Mouse (Mus musculus) lung, embryonic 14.5 days (tissue): Measurements from ENCODE around the gene Krcc1. TPM values are rescaled to one million over a fixed set of nuclear protein-coding genes. Genes with fewer than 3 reads are reported as not detected.

Experiments used
- ATAC-seq: fragments of 200-750 bp; cut with Nextera tagmentation; 2 replicates; pipeline ENCODE4 v1.8.0; 2017; ENCODE audit warnings: mild to moderate bottlenecking, moderate TSS enrichment, moderate library complexity; ENCODE audit not compliant: insufficient read depth
- DNase-seq: peaks from one replicate; pipeline ENCODE4 v3.0.0-alpha.2; 2015
- H3K27ac ChIP-seq: fragments of 300-500 bp; sonication (generic); 2 replicates; pipeline ENCODE4 v1.5.1; 2014; ENCODE audit warnings: low read depth, mild to moderate bottlenecking, moderate library complexity
- H3K27me3 ChIP-seq: fragments of 300-500 bp; sonication (generic); 2 replicates; pipeline ENCODE4 v1.6.1; 2014; ENCODE audit warnings: low read length, control low read depth; ENCODE audit not compliant: insufficient read depth
- H3K36me3 ChIP-seq: fragments of 300-500 bp; sonication (generic); 2 replicates; pipeline ENCODE4 v1.6.1; 2014; ENCODE audit warnings: control low read depth; ENCODE audit not compliant: insufficient read depth
- H3K4me1 ChIP-seq: fragments of 300-500 bp; sonication (generic); 2 replicates; pipeline ENCODE4 v1.6.1; 2014; ENCODE audit warnings: antibody characterized with exemption, control low read depth; ENCODE audit not compliant: insufficient read depth
- H3K4me2 ChIP-seq: fragments of 300-500 bp; sonication (generic); 2 replicates; pipeline ENCODE4 v1.6.1; 2014; ENCODE audit warnings: mild to moderate bottlenecking
- H3K4me3 ChIP-seq: fragments of 300-500 bp; sonication (generic); 2 replicates; pipeline ENCODE4 v1.5.1; 2014; ENCODE audit warnings: low read depth, low read length
- H3K9ac ChIP-seq: fragments of 300-500 bp; sonication (generic); 2 replicates; pipeline ENCODE4 v1.6.1; 2014
- H3K9me3 ChIP-seq: fragments of 300-500 bp; sonication (generic); 2 replicates; pipeline ENCODE4 v1.6.1; 2016; ENCODE audit warnings: low read depth, low read length, control low read depth
- CTCF ChIP-seq: IDR thresholded peaks from 2 replicates; pipeline ENCODE4 v1.5.1; 2016; ENCODE audit warnings: antibody characterized with exemption, low read depth
- WGBS: fragments of 180-500 bp; shearing (Covaris S2); extraction: QIAGEN DNeasy Blood & Tissue Kit; methylation state at CpG from one replicate; pipeline ENCODE4 v1.1.7; 2014; 5-methylcytosine and 5-hydroxymethylcytosine counted together
- polyA plus RNA-seq: library from polyadenylated mRNA; unstranded; fragments of >200 nt; fragmentation: Nextera tagmentation; extraction: Ambion mirVana; gene quantifications from 2 replicates; pipeline ENCODE4 v1.2.1, GENCODE M21; 2014

Krcc1 gene
- polyA plus RNA-seq, 1 experiment from 2014 or later = 45.5 TPM

GRCm38 (mm10) chr6:71273715-71274114 lies 2.2 kb downstream of the Krcc1 start:
- Histone ChIP-seq H3K4me1 (no peaks in the 10 kb centered on the region), H3K9ac (no peak overlapping the region), H3K4me3 (no peak overlapping the region), H3K27ac (no peak overlapping the region), H3K36me3 (no peaks in the 10 kb centered on the region), H3K4me2 (no peak overlapping the region), H3K27me3 (no peaks in the 10 kb centered on the region), H3K9me3 (no peaks in the 10 kb centered on the region)
- 88% methylated on average over 1 of the region's 1 CpGs for WGBS
- no peak for TF ChIP-seq CTCF
- DNase-seq = no peak
- no peak for ATAC-seq

- Histone ChIP-seq H3K27ac (no peak overlapping the region), H3K36me3 (no peaks in the 10 kb centered on the region), H3K27me3 (no peaks in the 10 kb centered on the region), H3K4me1 (no peaks in the 10 kb centered on the region), H3K9ac (no peak overlapping the region), H3K4me2 (no peak overlapping the region), H3K4me3 (no peak overlapping the region), H3K9me3 (no peaks in the 10 kb centered on the region)
- ATAC-seq (no peak), DNase-seq (no peak)
- 79% methylated on average over 1 of the region's 1 CpGs for WGBS
- no peak for TF ChIP-seq CTCF
Observed at GRCm38 (mm10) chr6:71274621-71275020, 3.1 kb downstream of the Krcc1 start.

- WGBS = 63% methylated on average over 1 of the region's 1 CpGs
- no peak for ATAC-seq
Observed at GRCm38 (mm10) chr6:71279418-71279817, 7.9 kb downstream of the Krcc1 start.

GRCm38 (mm10) chr6:71293509-71293908 lies 22.0 kb downstream of the Krcc1 start:
- WGBS = 83% methylated on average over 14 of the region's 14 CpGs
- Histone ChIP-seq H3K9me3 (no peaks in the 10 kb centered on the region), H3K4me2 (no peak overlapping the region), H3K4me1 (no peaks in the 10 kb centered on the region), H3K36me3 (no peaks in the 10 kb centered on the region), H3K27ac (no peak overlapping the region), H3K27me3 (no peaks in the 10 kb centered on the region), H3K9ac (no peak overlapping the region), H3K4me3 (no peak overlapping the region)
- DNase-seq (no peak), ATAC-seq (no peak)
- no peak for TF ChIP-seq CTCF

More at GRCm38 (mm10) chr6:71279418-71279817, 7.9 kb downstream of the Krcc1 start:
- no peaks in the 10 kb centered on the region for H3K4me1 ChIP-seq
- peaks cover 6% of the 10 kb centered on the region for H3K36me3 ChIP-seq
- no peak overlapping the region for H3K27ac ChIP-seq
- TF ChIP-seq CTCF = no peak
- H3K9me3 ChIP-seq = no peaks in the 10 kb centered on the region
- no peak overlapping the region for H3K9ac ChIP-seq
- peak; percentile 11 for DNase-seq
- H3K4me2 ChIP-seq = no peak overlapping the region
- H3K27me3 ChIP-seq = no peaks in the 10 kb centered on the region
- H3K4me3 ChIP-seq = no peak overlapping the region

GRCm38 (mm10) chr6:71295303-71295702 lies 23.8 kb downstream of the Krcc1 start:
- DNase-seq (no peak), ATAC-seq (no peak)
- Histone ChIP-seq H3K27ac (no peak overlapping the region), H3K27me3 (no peaks in the 10 kb centered on the region), H3K4me2 (no peak overlapping the region), H3K9me3 (no peaks in the 10 kb centered on the region), H3K4me3 (no peak overlapping the region), H3K4me1 (no peaks in the 10 kb centered on the region), H3K9ac (no peak overlapping the region), H3K36me3 (no peaks in the 10 kb centered on the region)
- WGBS = 70% methylated on average over 6 of the region's 6 CpGs
- peak; percentile 20; the same call in 1 of the 2 replicates for TF ChIP-seq CTCF

- Histone ChIP-seq H3K9ac (no peak overlapping the region), H3K27me3 (no peaks in the 10 kb centered on the region), H3K9me3 (no peaks in the 10 kb centered on the region), H3K36me3 (no peaks in the 10 kb centered on the region), H3K4me2 (no peak overlapping the region), H3K27ac (no peak overlapping the region), H3K4me3 (no peak overlapping the region), H3K4me1 (no peaks in the 10 kb centered on the region)
- 59% methylated on average over 2 of the region's 2 CpGs for WGBS
- ATAC-seq (no peak), DNase-seq (no peak)
- TF ChIP-seq CTCF = no peak
Observed at GRCm38 (mm10) chr6:71298051-71298450, 26.6 kb downstream of the Krcc1 start.

- DNase-seq = peak; percentile 59
Observed at GRCm38 (mm10) chr6:71298751-71299150, 27.3 kb downstream of the Krcc1 start.

More at GRCm38 (mm10) chr6:71298751-71299150, 27.3 kb downstream of the Krcc1 start:
- no peak overlapping the region for H3K9ac ChIP-seq
- H3K27ac ChIP-seq = no peak overlapping the region
- H3K36me3 ChIP-seq = no peaks in the 10 kb centered on the region
- 43% methylated on average over 3 of the region's 3 CpGs for WGBS
- no peak overlapping the region for H3K4me2 ChIP-seq
- peak; percentile 60 for TF ChIP-seq CTCF
- no peaks in the 10 kb centered on the region for H3K9me3 ChIP-seq
- no peaks in the 10 kb centered on the region for H3K27me3 ChIP-seq
- H3K4me1 ChIP-seq = no peaks in the 10 kb centered on the region
- H3K4me3 ChIP-seq = no peak overlapping the region
- no peak for ATAC-seq
